Mouse (Mus musculus): ENCODE measurements at regions not wholly inside any gene's neighbourhood (a gene's known extent, or its start where the extent isn't known, plus 50 kb on each side); places are given as distances from the start of the nearest gene placed in this dataset.

DNA sequence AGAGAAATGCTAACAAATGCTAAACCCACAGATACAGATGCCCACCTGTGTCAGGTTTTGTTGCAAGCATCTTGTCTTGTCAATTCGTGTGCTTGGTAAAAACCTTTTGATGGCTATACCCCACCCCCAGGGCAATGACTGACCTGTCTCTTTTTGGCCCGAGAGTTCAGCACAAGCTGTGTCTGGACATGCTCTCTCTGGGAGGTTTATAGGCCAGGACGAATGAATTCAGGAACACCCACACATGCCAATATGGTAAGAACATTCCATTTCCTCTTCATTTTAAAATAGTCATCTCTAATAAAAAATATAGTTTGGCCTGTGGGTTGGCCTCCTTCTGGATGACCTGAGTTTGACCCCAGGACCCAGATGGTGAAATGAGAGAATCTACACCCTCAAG, 137.8 kb upstream of the Hs6st1 start:
- TF ChIP-seq CTCF (IDR thresholded peaks at IDR 0.05) = no peak
- TF ChIP-seq EP300 (IDR thresholded peaks at IDR 0.05) = no peak
